Mouse (Mus musculus): ENCODE data around the gene Rps15.

- TF ChIP-seq POLR2A (IDR thresholded peaks at IDR 0.05; ENCODE audit: control insufficient read depth, extremely low read depth, insufficient read depth, low read length, poor library complexity) (no peak), CTCF (IDR thresholded peaks at IDR 0.05; ENCODE audit: borderline replicate concordance, control insufficient read depth, extremely low read depth, insufficient read depth, low read length, poor library complexity) (no peak)
These were observed 49.4 kb downstream of the Rps15 start for GRCm38 (mm10) chr10:80341491-80342304.
